Mouse (Mus musculus) limb, embryonic 10.5 days (tissue): ENCODE results near the gene Cpe. TPM values are rescaled to one million over a fixed set of nuclear protein-coding genes. Genes with fewer than 3 reads are reported as not detected.

ENCODE experiments used
- DNase-seq: peaks from one replicate; pipeline ENCODE4 v3.0.0-alpha.2; 2017; ENCODE audit warnings: low spot score
- H3K27ac ChIP-seq: fragments of 300-500 bp; sonication (generic); 2 replicates; pipeline ENCODE4 v1.5.1; 2016; ENCODE audit warnings: mild to moderate bottlenecking
- H3K27me3 ChIP-seq: fragments of 300-500 bp; sonication (generic); 2 replicates; pipeline ENCODE4 v1.6.1; 2016; ENCODE audit warnings: low read depth, mild to moderate bottlenecking; ENCODE audit not compliant: poor library complexity, severe bottlenecking
- H3K36me3 ChIP-seq: fragments of 300-500 bp; sonication (generic); 2 replicates; pipeline ENCODE4 v1.6.1; 2016; ENCODE audit warnings: mild to moderate bottlenecking, moderate library complexity
- H3K4me1 ChIP-seq: fragments of 300-500 bp; sonication (generic); 2 replicates; pipeline ENCODE4 v1.6.1; 2016
- H3K4me3 ChIP-seq: fragments of 300-500 bp; sonication (generic); 2 replicates; pipeline ENCODE4 v1.5.1; 2016; ENCODE audit warnings: mild to moderate bottlenecking, moderate library complexity
- H3K9me3 ChIP-seq: fragments of 300-500 bp; sonication (generic); replicated peaks from 2 replicates; pipeline ENCODE4 v1.6.1; 2016; ENCODE audit warnings: mild to moderate bottlenecking
- WGBS: fragments of 180-500 bp; shearing (Covaris S2); methylation state at CpG from one replicate; pipeline ENCODE4 v1.1.7; 2016; 5-methylcytosine and 5-hydroxymethylcytosine counted together
- polyA plus RNA-seq: library from polyadenylated mRNA; unstranded; fragments of >200 nt; fragmentation: Nextera tagmentation; extraction: Ambion mirVana; gene quantifications from 2 replicates; pipeline ENCODE4 v1.2.1, GENCODE M21; 2016

The Cpe gene
- polyA plus RNA-seq, 1 experiment from 2014 or later = 76.0 TPM

DNA sequence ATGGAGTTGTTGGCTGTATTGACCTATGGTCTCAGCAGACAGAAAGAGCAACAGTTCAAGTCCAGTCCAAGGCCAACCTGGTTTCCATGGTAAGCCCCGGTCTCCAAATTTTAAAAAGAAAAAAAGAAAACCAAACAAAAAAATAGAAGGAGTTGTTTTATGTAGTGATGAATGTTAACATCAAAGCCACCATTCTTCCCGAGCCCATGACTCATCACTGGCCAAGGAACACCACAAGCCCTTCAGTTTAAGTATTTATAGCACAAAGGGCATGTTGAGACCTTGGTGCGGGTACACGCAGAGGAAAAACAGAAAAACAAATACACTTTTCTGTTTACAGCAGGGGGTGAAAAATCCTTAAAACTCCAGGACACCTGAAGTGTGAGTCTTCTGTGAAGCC, 49.5 kb downstream of the Cpe start:
- Histone ChIP-seq H3K27ac (no peak overlapping the region), H3K4me3 (no peak overlapping the region), H3K9me3 (no peaks in the 10 kb centered on the region), H3K36me3 (no peaks in the 10 kb centered on the region), H3K27me3 (no peaks in the 10 kb centered on the region), H3K4me1 (no peaks in the 10 kb centered on the region)
- WGBS = 85% methylated on average over 4 of the region's 4 CpGs
- no peak for DNase-seq

DNA sequence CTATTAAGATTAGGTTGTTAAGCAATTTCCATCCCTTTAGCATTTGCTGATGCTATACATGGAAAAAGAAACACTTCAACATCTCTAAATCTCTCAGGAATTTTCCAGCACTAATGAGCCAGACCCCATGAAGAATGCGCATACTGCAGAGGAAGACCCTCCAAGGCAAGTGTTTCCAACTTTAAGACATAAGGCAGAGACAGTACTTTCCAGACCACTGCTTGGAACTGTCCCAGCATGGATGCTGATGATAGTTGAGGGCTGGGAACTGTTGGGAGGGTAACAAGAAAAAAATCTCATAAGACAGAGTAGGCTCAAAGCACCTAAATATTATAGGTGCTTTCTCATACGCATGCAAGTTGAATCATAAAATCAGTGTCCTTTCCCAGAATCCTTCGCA, 50.1 kb downstream of the Cpe start:
- WGBS = 95% methylated on average over 3 of the region's 3 CpGs

GRCm38 (mm10) chr8:64640599-64640998, 52.3 kb downstream of the Cpe start:
- no peaks in the 10 kb centered on the region for H3K27me3 ChIP-seq
- WGBS = 100% methylated on average over 1 of the region's 1 CpGs
- no peaks in the 10 kb centered on the region for H3K4me1 ChIP-seq
- H3K9me3 ChIP-seq = no peaks in the 10 kb centered on the region
- H3K27ac ChIP-seq = no peak overlapping the region
- no peaks in the 10 kb centered on the region for H3K36me3 ChIP-seq
- no peak overlapping the region for H3K4me3 ChIP-seq
- DNase-seq = no peak

More for the DNA sequence above, 50.1 kb downstream of the Cpe start:
- no peak for DNase-seq
- H3K36me3 ChIP-seq = no peaks in the 10 kb centered on the region
- no peaks in the 10 kb centered on the region for H3K9me3 ChIP-seq
- no peaks in the 10 kb centered on the region for H3K27me3 ChIP-seq
- H3K27ac ChIP-seq = no peak overlapping the region
- H3K4me1 ChIP-seq = no peaks in the 10 kb centered on the region
- no peak overlapping the region for H3K4me3 ChIP-seq

DNA sequence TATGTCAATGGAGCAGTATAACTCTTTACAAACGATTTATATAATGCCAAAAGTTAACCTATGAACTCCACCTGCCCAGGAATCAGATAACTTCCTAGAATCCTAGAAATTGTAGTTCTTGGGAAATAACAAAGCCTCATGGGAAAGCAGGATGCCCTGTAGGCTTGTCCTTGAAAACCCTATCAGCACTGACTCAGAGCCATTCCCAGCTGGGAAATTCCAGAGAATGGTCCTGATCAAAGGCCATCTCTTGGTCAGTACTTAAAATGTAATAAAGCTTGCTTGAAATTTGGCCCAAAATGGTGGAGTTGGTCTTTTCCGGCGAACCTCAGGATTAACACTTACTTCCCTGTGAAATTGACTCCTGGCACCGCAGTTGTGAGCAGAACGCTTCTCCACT, 53.2 kb downstream of the Cpe start:
- Histone ChIP-seq H3K4me3 (no peak overlapping the region), H3K36me3 (no peaks in the 10 kb centered on the region), H3K9me3 (no peaks in the 10 kb centered on the region), H3K27ac (no peak overlapping the region), H3K27me3 (no peaks in the 10 kb centered on the region), H3K4me1 (no peaks in the 10 kb centered on the region)
- no peak for DNase-seq
- 74% methylated on average over 5 of the region's 5 CpGs for WGBS

DNA sequence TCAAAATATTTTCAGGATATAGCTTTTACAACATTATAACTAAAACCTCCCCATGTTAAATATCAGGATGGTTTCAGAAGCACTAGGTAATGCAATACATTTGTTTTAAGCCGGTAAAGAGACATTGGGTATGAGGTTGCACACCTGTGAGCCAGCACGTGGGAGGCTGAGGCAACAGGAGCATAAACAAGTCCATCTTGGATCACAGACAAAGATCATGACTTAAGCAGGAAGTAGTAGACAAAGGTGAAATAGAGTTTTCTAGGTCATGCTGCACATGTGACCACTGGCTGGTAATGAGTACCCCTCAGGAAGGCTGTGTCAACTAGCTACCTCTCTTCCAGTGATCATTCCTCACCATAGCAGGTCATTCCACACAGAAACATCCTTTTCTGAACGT, 58.0 kb downstream of the Cpe start:
- H3K36me3 ChIP-seq = no peaks in the 10 kb centered on the region
- 89% methylated on average over 3 of the region's 3 CpGs for WGBS

DNA sequence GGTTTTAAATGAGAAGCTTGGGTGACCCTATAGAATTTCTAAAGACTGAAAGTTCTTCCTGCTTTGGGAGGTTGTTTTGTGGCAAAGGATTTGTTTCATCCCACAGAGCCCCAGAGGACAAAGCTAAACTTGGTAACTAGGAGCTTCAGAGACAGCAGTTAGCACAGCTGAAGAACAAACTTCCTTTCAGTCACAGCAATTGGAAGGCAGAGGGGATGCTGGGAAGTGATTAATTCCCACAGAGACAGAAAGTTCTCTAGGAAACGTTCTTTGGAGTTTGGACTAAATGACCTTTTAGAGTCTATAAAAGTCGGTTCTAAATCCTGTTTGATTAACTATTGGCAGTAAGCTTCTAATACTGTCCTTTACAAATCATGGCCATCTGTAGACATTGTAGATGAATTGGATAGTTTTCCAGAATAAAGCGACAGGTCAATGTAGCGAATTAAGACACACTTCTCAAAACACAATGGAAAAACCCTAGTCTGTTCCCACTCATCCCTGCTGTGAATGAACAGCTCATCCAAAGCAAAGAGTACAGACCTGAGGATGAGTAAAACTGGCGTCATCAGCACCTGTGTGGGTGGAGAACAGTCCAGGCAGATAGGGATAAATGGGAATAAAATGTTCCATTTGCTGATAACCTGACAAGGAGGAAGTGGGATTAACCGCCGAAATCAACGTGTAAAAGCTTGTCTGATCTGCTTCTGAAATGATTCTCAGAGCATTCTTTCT, 58.6 kb downstream of the Cpe start:
- no peaks in the 10 kb centered on the region for H3K36me3 ChIP-seq
- no peak overlapping the region for H3K4me3 ChIP-seq
- no peaks in the 10 kb centered on the region for H3K27me3 ChIP-seq
- DNase-seq = no peak
- WGBS = 79% methylated on average over 8 of the region's 8 CpGs
- no peaks in the 10 kb centered on the region for H3K9me3 ChIP-seq
- no peaks in the 10 kb centered on the region for H3K4me1 ChIP-seq
- no peak overlapping the region for H3K27ac ChIP-seq

More for the DNA sequence above, 58.0 kb downstream of the Cpe start:
- Histone ChIP-seq H3K27ac (no peak overlapping the region), H3K4me1 (no peaks in the 10 kb centered on the region), H3K4me3 (no peak overlapping the region), H3K9me3 (no peaks in the 10 kb centered on the region), H3K27me3 (no peaks in the 10 kb centered on the region)
- no peak for DNase-seq

DNA sequence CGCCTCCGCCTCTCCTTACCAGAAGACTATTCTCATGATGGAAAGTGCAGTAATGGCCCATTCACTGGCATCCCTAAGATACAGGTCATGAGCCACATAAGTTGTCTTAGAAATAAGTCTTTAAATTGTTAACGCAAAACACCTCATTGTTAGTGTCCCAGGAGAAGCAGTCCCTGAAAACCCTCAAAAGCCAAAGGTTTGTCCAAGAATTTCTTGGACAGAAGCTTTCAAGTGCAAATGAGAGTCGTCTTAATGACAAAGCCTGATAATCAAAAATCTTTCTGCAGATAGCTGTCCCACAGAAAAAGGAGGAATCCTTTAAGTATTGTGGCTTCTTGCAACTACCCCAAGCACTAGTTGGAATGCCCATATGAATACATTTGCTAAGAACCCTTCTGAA, 60.7 kb downstream of the Cpe start:
- Histone ChIP-seq H3K4me3 (no peak overlapping the region), H3K36me3 (no peaks in the 10 kb centered on the region), H3K4me1 (no peaks in the 10 kb centered on the region), H3K27me3 (no peaks in the 10 kb centered on the region), H3K27ac (no peak overlapping the region), H3K9me3 (no peaks in the 10 kb centered on the region)
- no peak for DNase-seq
- 91% methylated on average over 4 of the region's 4 CpGs for WGBS

DNA sequence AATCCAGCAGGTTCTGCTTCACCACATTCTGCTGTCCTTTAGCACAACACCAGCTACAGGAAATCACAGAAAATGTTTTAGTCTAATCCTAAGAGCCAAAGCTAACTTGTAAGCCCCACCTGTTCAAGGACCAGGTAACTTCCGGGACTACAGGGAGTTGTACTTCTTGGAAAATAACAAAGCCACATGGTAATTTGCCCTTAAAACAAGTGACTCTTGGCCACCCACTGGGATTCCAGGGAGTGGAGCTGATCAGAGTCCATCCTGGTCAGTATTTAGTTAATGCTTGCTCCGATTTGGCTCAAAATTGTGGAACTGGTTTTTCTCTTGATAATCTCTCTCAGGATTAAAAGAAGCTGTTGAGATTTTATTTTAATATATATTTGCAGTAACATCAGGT, 61.1 kb downstream of the Cpe start:
- no peak overlapping the region for H3K4me3 ChIP-seq
- 85% methylated on average over 2 of the region's 2 CpGs for WGBS
- no peaks in the 10 kb centered on the region for H3K4me1 ChIP-seq
- no peak for DNase-seq
- no peaks in the 10 kb centered on the region for H3K27me3 ChIP-seq
- no peak overlapping the region for H3K27ac ChIP-seq
- H3K9me3 ChIP-seq = no peaks in the 10 kb centered on the region
- H3K36me3 ChIP-seq = no peaks in the 10 kb centered on the region

DNA sequence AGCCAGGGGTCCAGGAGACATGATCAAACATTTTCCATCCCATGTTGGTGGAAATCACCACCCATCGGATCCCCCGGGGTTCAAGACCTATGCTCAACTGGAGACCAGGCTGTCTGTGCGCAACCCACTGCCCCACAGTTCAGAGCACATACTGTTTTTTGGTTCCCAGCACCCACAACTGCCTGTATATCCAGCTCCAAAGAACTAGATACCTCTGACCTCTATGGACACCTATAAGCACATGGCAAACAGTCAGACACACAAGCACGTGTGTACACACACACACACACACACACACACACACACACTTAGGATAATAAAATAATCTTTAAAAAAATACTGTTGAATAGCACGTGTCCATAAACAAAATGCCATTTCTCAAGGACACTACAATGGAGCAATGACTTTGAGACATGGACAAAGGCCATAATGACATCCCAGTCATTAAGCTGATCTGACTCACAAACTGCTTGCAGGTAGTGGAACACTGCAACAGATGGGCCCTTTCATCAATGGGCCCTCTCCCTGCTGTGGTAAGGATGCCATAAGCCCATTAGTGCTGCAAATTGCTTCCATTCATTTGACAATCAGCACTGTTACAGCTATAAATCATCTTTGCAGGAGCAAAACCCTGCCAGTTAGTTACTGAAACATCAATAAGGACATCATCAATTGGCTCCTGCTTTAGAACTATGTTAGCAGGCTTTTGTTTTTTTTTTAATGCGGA, 63.7 kb downstream of the Cpe start:
- H3K4me3 ChIP-seq = no peak overlapping the region
- H3K9me3 ChIP-seq = no peaks in the 10 kb centered on the region
- H3K27ac ChIP-seq = no peak overlapping the region
- no peaks in the 10 kb centered on the region for H3K4me1 ChIP-seq
- DNase-seq = no peak
- WGBS = 90% methylated on average over 6 of the region's 6 CpGs
- no peaks in the 10 kb centered on the region for H3K36me3 ChIP-seq
- no peaks in the 10 kb centered on the region for H3K27me3 ChIP-seq

DNA sequence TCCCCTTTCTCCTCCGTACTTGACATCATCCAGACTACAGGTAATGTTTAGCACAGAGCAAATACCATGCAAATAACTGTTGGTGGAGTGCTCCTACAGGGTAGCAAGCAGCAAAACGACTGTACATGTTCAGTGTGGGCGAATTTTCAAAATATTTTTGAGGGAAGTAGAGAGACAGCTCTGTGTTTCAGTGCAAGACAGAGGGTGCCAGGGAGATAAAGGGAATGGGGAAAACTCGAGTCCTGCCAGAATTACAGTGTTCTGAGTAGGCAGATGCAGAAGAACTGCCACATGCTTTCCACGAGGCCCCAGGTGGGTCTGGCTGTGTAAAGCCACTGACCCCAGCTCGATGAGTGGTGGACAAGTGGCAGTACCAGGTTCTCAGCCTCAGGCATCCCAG, 64.8 kb downstream of the Cpe start:
- Histone ChIP-seq H3K27ac (no peak overlapping the region), H3K4me3 (no peak overlapping the region), H3K27me3 (no peaks in the 10 kb centered on the region), H3K36me3 (no peaks in the 10 kb centered on the region), H3K9me3 (no peaks in the 10 kb centered on the region), H3K4me1 (no peaks in the 10 kb centered on the region)
- no peak for DNase-seq
- WGBS = 94% methylated on average over 6 of the region's 6 CpGs

- WGBS = 87% methylated on average over 10 of the region's 10 CpGs
- DNase-seq = no peak
- Histone ChIP-seq H3K27me3 (no peaks in the 10 kb centered on the region), H3K4me3 (no peak overlapping the region), H3K36me3 (no peaks in the 10 kb centered on the region), H3K4me1 (no peaks in the 10 kb centered on the region), H3K9me3 (no peaks in the 10 kb centered on the region), H3K27ac (no peak overlapping the region)
Observed at GRCm38 (mm10) chr8:64624603-64625037, 68.2 kb downstream of the Cpe start.

GRCm38 (mm10) chr8:64620365-64621150, 72.3 kb downstream of the Cpe start:
- DNase-seq = no peak
- Histone ChIP-seq H3K36me3 (peaks cover 11% of the 10 kb centered on the region; the same call in 1 of the 2 replicates), H3K9me3 (no peaks in the 10 kb centered on the region), H3K27ac (no peak overlapping the region), H3K4me3 (no peak overlapping the region), H3K27me3 (no peaks in the 10 kb centered on the region), H3K4me1 (no peaks in the 10 kb centered on the region)
- WGBS = 90% methylated on average over 7 of the region's 7 CpGs

DNA sequence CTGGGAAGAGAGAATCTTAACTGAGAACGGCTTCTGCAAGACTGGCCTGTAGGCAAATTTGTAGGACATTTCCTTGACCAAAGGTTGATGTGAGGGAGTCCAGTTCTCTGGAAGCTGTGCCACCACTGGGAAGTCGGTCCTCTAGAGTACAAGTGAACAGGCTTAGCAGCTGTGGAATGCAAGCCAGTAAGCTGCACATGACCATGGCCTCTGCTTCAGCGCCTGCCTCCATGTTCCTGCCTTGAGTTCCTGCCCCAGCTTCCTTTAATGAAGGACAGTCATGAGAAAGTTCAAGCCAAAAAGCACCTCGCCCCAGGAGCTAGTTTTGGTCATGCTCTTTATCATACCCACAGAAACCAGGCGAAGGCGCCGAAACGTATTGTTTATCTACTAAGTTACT, 73.2 kb downstream of the Cpe start:
- H3K9me3 ChIP-seq = no peaks in the 10 kb centered on the region
- no peak overlapping the region for H3K27ac ChIP-seq
- H3K36me3 ChIP-seq = peaks cover 19% of the 10 kb centered on the region; the same call in 1 of the 2 replicates
- WGBS = 94% methylated on average over 8 of the region's 8 CpGs
- no peaks in the 10 kb centered on the region for H3K4me1 ChIP-seq
- no peak overlapping the region for H3K4me3 ChIP-seq
- no peak for DNase-seq
- no peaks in the 10 kb centered on the region for H3K27me3 ChIP-seq
